Mouse (Mus musculus) hindlimb bud, embryonic 11.5 days (tissue): ENCODE results near the gene Cox4i1.
"Not testable (repeated sequence)": the region's sequence is repeated elsewhere in the genome, so short reads cannot be mapped to it uniquely, and the experiment has no call there.

Experiments
- DNase-seq: peaks from one replicate; pipeline ENCODE4 v3.0.0-alpha.2; 2012; ENCODE audit warnings: low read depth, low spot score; ENCODE audit errors: extremely low spot score

The Cox4i1 gene

DNA sequence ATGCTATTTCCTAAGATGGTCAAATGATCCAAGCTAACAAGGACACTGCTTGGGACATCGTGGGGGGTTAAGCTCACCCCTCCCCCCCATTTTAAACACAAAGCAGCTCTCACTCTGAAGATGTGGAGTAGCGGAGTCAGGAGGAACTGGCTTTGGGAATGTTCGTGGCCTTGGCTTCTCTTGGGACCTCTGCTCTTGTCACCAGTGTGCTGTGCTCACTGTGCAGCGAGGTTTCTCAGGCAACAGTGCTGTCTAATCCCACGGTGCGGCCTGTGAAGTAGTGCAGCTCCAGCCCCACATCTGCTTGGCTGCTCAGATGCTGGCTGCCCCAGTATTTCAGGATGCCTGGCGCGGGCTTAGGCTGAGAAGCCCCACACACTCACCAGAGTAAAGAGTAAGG lies 10.6 kb upstream of the Cox4i1 start:
- no peak for DNase-seq

DNA sequence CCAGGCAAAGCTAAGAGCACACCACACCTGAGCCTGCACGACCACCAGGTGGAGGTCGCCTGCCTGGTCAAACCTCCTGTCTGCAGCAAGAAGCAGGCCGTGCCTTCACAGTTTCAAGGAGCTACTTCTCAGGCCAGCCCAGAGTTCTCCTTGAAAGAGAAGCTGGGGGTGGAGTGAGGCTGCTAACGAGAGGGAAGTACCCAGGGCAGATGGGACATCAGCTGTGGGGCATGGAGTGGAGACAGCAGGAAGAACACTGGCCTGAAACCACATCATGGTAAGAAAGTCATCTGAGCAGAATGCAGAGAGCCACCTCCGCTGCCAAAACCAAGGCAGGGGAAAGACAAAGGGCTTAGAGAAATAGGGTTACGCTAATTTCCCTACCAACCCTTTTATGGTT lies 3.5 kb upstream of the Cox4i1 start:
- no peak for DNase-seq

DNA sequence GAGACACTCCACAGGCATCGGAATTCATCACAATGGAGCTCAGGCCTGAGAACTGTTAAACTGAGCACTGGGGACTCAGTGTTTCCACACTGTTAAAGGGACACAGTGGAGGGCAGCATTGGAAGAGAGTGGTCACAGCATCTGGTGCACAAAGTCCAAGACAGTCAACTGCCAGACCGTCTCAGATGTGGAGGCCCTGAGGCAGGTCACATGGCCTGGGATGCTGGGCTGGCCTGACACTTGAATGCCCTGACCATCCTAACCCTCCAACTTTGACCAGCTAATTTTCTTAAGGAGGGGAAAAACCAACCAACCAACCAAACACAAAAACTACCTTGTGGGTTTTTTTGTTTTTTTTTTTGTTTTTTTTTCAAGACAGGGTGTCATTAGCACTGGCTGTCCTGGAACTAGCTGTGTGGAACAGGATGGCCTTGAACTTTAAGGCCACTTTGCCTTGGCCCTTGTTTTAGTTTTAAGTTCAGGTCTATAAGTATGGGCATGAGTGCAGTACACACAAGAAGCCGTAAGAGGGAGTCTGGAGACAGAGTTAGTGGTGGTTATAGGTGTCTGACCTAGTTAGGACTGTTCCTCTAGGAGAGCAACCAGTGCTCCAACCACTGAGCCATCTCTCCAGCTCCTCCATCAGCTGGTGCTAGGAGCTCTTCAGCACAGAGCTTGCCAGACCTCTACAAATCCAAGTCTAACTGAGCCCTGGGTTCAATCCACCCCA lies 2.1 kb upstream of the Cox4i1 start:
- DNase-seq = no peak

DNA sequence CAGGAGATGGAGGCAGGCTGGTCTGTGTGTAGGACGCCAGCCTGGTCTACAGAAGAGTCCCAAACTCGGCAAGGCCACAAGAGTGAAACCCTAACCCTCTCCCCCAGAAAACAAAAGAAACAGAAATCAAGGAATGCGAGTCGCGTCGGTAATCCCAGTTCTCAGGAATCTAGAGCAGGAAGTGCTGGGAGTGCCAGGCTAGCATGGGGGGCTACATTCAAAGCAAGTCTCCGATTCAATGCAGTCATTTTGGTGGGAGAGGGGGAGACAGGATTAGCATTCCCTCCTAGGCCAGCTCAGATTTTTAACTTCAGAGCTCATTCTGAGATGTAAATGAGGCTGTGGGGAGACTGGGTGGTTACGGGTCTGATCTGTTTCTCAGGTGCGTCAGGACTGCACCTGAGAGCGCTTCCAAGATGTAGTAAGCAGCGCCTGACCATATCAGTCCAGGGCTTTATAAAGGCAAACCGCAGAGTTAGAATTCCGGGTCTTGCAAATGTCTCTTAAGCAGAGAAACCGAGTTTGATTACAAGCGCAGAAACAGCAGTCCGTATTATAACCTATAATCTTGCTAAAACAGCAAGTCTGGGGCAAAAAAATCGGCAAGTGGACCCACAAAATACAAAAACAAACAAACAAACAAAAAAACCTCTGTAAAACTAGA lies 1.1 kb upstream of the Cox4i1 start:
- no peak for DNase-seq

DNA sequence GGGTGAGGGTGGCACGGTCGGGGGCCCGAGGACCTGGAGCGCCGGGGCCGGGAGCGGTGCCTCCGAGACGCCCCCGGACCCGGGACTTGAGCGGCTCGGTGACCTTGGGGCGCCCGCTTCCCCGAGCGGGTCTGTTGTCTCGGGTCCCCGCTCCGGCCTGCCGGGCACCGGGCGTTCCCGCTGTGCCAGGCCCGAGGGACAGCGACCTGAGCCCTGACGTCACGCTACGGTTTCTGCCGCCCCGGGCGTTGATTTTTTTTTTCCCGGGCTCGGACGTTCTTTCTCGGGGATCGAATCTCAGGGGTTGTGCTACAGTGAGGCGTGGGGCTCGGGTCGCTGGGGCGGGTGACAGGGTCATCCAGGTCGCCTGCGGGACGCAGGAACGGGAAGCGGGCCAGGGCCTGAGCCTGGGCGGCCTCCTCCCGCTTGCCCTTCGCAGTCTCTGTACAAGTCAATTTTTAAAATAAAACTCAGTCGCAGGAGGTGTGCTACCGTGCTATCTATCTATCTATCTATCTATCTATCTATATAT lies 418 bp downstream of the Cox4i1 start, which contains the start of gene Emc8:
Gene Emc8, minus strand, starts transcription at position 200 of the 532 bp plus-strand sequence.
- no peak for DNase-seq

DNA sequence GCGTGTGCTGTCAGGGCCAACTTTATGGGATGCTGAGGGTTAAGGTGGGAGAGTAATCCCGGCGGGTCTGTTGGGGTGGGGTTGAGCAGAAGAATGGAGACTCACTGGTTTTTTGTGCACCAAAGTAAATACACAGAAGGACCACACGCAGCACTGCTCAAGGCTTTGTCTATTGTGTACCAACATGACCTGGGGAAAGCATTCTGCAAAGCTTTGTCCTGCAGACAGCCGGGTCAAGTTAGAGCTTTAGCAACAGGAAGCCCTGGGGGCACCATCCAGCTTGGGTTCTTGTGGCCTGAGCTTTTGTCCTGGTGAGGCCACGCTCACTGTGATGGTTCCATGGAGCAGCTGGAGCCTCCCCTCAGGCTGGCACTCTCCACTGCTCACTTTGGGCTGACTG lies 3.8 kb downstream of the Cox4i1 start:
- DNase-seq = no peak

- no peak for DNase-seq
Measured at GRCm38 (mm10) chr8:120672626-120673229, 4.7 kb downstream of the Cox4i1 start.

DNA sequence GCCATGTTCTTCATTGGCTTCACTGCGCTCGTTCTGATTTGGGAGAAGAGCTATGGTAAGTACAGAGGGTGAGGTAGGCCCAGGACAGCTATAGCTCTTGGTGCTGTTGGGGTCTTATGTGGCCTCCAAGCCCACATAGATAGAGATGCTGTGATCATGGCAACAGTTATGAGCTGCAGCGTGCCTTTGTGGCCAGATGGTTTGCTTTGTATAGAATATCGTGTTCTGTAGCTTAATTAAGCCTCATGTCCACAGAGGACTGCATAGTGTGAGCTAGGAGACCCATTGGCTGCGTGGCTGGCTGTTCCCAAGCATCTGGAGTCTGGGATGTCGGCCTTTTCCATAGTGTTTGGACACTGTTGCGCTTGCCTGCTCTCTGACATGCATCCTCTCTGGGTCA lies 5.3 kb downstream of the Cox4i1 start:
- no peak for DNase-seq

DNA sequence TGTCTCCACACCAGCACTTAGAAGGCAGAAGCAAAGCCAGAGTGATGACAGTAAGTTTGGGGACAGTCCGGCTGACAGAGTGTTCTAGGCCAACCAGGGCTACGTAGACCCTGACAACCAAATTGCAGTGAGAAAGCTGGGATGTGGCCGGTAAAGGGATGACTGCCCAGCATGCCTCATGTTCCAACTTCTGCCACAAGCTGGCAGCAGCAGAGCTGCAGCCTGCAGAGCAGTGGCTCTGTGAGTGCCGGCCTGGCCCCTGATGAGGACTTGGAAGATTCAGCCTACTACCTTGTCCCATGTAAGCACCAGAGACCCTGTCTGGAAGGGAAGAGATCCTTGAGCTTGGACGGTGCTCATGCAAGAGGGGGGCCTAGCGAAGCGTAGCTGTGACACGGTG lies 7.7 kb downstream of the Cox4i1 start:
- no peak for DNase-seq

DNA sequence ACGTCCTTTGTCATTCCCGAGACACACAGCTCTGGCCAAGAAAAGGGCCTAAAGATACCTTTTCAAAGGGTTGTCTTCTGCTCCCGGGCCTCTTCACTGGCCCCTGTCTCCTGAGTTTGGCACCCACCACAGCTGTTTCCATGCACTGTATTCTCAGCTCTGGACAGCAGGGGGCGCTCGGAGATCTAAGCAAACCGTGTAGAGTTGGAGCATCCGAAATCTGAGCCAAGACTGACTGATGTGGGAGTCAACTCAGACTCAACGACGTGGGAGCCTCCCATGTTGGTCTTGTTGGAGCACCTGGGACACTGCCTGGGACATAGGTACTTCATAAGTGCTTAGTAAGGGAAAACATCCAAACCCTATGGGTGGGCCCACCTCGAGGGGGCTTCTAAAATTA lies 10.4 kb downstream of the Cox4i1 start:
- DNase-seq = peak; percentile 60

DNA sequence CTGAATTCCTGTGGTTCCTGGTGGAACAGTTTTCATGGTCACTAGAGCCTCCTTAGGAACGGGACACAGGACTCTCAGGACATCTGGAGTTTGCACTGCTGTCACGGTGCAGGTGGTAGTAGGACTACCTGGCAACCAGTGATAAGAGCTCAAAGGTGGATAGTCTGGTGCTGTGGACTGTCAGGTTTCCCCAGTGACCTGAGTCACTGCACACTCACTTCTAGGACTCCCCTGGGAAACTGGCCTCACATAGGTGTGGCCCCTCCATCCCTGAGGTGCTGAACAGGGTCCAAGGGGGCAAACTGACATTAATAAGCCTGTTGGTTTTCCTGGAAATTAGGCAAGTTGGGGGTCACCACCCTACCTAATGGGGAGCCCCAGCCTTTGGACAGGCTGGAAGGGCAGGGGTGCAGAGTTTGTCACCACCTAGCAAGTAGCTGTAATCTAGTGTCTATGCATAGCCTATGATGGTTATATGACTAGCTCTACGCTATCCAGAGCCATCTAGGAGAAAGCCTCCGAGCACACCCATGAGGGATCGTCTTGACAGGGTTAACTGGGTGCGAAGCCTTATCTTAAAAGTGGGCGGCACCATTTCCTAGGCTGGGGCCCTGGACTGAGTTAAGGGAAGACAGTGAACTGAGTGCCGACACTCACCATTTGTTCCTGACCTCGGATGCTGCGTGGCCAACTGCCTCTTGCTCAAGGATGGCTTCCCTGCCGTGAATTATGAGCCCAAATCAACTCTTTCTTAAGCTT lies 11.8 kb downstream of the Cox4i1 start:
- no peak for DNase-seq

- not testable (repeated sequence) for DNase-seq
Measured at GRCm38 (mm10) chr8:120680405-120680804, 12.4 kb downstream of the Cox4i1 start.

DNA sequence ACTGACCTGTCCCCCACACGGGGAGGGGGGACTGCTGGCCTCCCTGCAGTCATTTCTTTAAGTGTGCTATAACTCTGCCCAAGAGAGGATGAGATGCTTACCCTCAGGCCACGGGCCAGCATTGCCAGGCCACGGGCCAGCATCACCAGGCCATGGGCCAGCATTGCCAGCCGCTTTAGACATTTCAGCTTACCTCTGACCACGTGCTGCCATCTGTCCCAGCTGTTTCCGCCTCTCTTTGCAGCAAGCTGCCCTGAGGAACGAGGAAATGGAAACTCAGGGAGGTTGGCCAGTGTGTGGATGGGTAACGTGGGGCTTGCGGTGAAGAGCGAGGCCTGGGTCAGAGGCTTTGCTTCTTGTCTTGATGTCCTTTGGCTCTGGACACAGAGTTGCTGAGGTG lies 13.1 kb downstream of the Cox4i1 start:
- no peak for DNase-seq

GRCm38 (mm10) chr8:120683602-120684001 lies 15.6 kb downstream of the Cox4i1 start:
- no peak for DNase-seq

- no peak for DNase-seq
Measured at GRCm38 (mm10) chr8:120684082-120684481, 16.1 kb downstream of the Cox4i1 start.

DNA sequence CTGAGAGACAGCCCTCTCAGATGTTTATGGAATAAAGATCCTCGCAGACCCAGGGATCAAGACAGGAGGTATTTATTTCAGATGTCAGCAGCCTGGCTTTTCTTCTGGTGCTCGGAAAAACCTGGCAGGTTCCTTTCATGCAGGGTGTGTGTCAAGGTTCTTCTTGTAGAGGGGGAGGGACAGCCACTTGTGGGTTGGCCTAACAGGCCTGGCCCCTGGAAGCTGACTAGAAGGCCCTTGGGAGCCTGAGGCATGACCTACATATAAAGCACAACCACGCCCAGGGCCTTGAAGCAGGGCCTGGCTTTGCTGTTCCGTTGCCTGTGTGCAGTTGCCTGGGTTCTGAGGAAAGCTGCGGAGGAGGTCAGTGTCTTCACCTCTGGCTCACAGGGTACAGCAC lies 17.1 kb downstream of the Cox4i1 start:
- DNase-seq = no peak

DNA sequence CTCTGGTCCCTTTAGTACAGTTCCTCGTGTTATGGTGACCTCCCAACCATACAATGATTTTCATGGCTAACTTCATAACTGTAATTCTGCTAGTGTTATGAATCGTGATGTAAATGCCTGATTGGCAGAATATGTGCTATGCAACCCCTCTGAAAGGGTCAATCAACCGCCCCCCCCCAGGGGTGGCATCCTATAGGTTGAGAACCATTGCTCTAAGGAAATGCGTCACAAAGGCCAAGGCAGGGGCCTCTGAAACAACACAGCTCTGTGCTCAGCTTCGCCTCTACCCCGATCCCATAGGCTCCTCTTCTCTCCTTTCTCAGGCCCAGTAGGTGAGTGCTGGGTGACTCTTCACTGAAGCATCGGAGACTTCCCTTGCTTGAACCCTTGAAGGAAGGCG lies 17.6 kb downstream of the Cox4i1 start:
- DNase-seq = no peak

- no peak for DNase-seq
Measured at GRCm38 (mm10) chr8:120686051-120686450, 18.0 kb downstream of the Cox4i1 start.

DNA sequence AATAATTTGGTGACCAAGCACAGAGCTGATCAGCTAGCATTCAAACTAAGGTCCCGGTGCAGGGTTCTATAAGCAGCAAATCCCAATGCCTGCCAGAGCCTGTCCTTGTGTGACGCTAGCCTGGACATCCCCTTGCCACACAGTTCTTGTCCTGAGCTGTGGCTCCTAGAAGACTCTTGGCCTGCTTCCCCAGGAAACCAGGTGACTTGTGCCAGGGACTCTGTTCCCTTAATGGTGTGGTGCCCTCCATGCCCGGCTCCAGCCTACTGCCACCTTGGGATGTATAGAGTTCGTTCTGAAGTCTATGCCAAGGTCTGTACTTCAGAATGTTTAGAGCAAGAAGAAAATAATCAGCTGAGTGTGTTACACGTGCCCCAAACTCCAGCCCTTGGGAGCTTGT lies 18.6 kb downstream of the Cox4i1 start:
- no peak for DNase-seq

DNA sequence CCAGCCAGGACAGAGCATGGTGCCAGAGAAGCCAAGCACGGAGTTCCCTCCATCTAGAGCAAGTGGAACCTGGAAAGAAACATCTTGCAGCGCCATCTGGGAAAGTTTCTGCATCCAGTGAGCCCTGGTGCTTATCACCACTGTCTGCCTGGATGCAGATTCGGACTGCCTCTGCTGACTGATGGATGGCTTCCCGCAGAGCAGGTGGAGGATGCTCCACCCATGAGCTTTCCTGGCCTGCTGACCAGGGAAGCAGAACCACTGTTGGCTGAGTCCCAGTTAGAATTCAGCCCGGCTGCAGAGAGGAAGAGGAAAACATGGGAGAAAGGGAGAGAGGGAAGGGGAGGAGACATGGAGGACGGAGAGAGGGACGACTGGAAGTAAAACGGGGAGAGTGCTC lies 19.8 kb downstream of the Cox4i1 start:
- no peak for DNase-seq

GRCm38 (mm10) chr8:120688511-120688910 lies 20.5 kb downstream of the Cox4i1 start:
- no peak for DNase-seq
